Mouse (Mus musculus) spleen, embryonic (tissue): ENCODE results near the gene Eef1a1.

ENCODE experiments used
- CTCF ChIA-PET: fragments of 350-600 bp; sonication (Branson Sonifier 250); formaldehyde crosslinking; loops from one replicate; lab custom pipeline; 2022; lab: Charles Lee

Gene Eef1a1

DNA sequence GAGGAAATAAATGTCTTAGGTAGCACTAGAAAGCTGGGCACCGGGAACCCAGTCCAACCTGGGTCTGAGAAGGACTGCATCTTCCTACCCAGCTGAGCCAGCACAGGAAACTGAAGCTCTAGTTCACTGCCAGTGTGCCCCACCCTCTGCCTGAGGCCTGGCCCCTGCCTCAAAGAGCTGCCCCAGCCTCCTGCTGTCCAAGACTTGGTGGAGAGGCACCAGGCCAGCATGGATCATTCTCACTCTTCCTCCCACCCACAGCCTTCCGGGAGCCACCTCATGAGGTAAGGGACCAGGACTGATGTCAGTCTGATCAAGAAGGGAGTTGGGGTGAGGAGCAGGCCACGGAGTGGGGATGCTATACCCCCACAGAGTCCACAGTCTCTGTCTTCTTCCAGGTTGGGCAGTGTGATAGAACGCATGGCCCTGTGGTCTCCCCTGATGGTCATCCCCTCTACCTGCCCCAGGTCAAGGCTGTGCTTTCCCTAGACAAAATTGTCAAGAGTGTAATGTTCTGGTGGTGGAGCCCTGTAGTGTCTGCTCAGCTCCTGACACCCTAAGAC is 60.0 kb downstream of the Eef1a1 start:
- CTCF ChIA-PET: interaction anchor here (0.6 kb wide), 1 partner anchor 22 kb away, joined by 10 read pairs; no protein-coding TSS in a partner anchor
